Mouse (Mus musculus): ENCODE data around the gene Kif12.

GRCm38 (mm10) chr4:63191641-63192040, 19.7 kb upstream of the Kif12 start:
- no peak for TF ChIP-seq HCFC1 (IDR thresholded peaks at IDR 0.05; ENCODE audit: borderline replicate concordance, insufficient read depth, low read length)
- no peak for TF ChIP-seq CHD2 (IDR thresholded peaks at IDR 0.05; ENCODE audit: low read depth, low read length)
- TF ChIP-seq ZNF384 (IDR thresholded peaks at IDR 0.05; ENCODE audit: low read depth, low read length) = no peak
- TF ChIP-seq MAFK (IDR thresholded peaks at IDR 0.05; ENCODE audit: insufficient read depth, low read depth, low read length) = no peak
